Mouse (Mus musculus) yolk sac, embryonic 10.5 days (tissue): ENCODE measurements around the gene Cacnb3.
"Not testable (repeated sequence)": the region's sequence is repeated elsewhere in the genome, so short reads cannot be mapped to it uniquely, and the experiment has no call there.

Experiments used
- DNase-seq: peaks from one replicate; pipeline ENCODE4 v3.0.0-alpha.2; 2017; ENCODE audit warnings: low spot score

Gene Cacnb3

GRCm38 (mm10) chr15:98630540-98630939 is at the start of gene Cacnb3:
Gene Cacnb3, plus strand, starts transcription at chr15:98630840.
- no peak for DNase-seq

GRCm38 (mm10) chr15:98582410-98582809 is 48.2 kb upstream of the Cacnb3 start:
- no peak for DNase-seq

GRCm38 (mm10) chr15:98582996-98583395 is 47.6 kb upstream of the Cacnb3 start:
- no peak for DNase-seq

- no peak for DNase-seq
Measured at GRCm38 (mm10) chr15:98585421-98585820, 45.2 kb upstream of the Cacnb3 start.

- not testable (repeated sequence) for DNase-seq
Measured at GRCm38 (mm10) chr15:98586141-98586540, 44.5 kb upstream of the Cacnb3 start.

GRCm38 (mm10) chr15:98587751-98588150 is 42.9 kb upstream of the Cacnb3 start:
- no peak for DNase-seq

GRCm38 (mm10) chr15:98589640-98590336 is 40.9 kb upstream of the Cacnb3 start:
- no peak for DNase-seq

GRCm38 (mm10) chr15:98591396-98591795 is 39.2 kb upstream of the Cacnb3 start:
- no peak for DNase-seq

- no peak for DNase-seq
Measured at GRCm38 (mm10) chr15:98594193-98594592, 36.4 kb upstream of the Cacnb3 start.

- no peak for DNase-seq
Measured at GRCm38 (mm10) chr15:98595049-98595448, 35.6 kb upstream of the Cacnb3 start.

GRCm38 (mm10) chr15:98596609-98597008 is 34.0 kb upstream of the Cacnb3 start:
- no peak for DNase-seq

GRCm38 (mm10) chr15:98600036-98600709 is 30.5 kb upstream of the Cacnb3 start:
- no peak for DNase-seq

- no peak for DNase-seq
Measured at GRCm38 (mm10) chr15:98601832-98602190, 28.8 kb upstream of the Cacnb3 start.

- DNase-seq = no peak
Measured at GRCm38 (mm10) chr15:98602191-98602881, 28.3 kb upstream of the Cacnb3 start.

GRCm38 (mm10) chr15:98602921-98603458 is 27.6 kb upstream of the Cacnb3 start:
- no peak for DNase-seq

GRCm38 (mm10) chr15:98604041-98604575 is 26.5 kb upstream of the Cacnb3 start:
- no peak for DNase-seq

- DNase-seq = no peak
Measured at GRCm38 (mm10) chr15:98606051-98606536, 24.5 kb upstream of the Cacnb3 start.

GRCm38 (mm10) chr15:98606739-98607138 is 23.9 kb upstream of the Cacnb3 start:
- DNase-seq = no peak

- peak; percentile 21 for DNase-seq
Measured at GRCm38 (mm10) chr15:98607557-98607956, 23.1 kb upstream of the Cacnb3 start.

GRCm38 (mm10) chr15:98608058-98608783 is 22.4 kb upstream of the Cacnb3 start:
- no peak for DNase-seq

- peak; percentile 30 for DNase-seq
Measured at GRCm38 (mm10) chr15:98608784-98609250, 21.8 kb upstream of the Cacnb3 start.
